Mouse (Mus musculus) stomach, embryonic 14.5 days (tissue): Measurements from ENCODE around the gene Tmem37. TPM values are rescaled to one million over a fixed set of nuclear protein-coding genes. Genes with fewer than 3 reads are reported as not detected.

Experiments
- ATAC-seq: fragments of 200-750 bp; cut with Nextera tagmentation; 2 replicates; pipeline ENCODE4 v1.8.0; 2017; ENCODE audit warnings: low read depth, moderate TSS enrichment; ENCODE audit not compliant: insufficient number of reproducible peaks, insufficient read depth, low FRiP score
- H3K27ac ChIP-seq: fragments of 300-500 bp; sonication (generic); 2 replicates; pipeline ENCODE4 v1.5.1; 2014; ENCODE audit warnings: mild to moderate bottlenecking, low read length, moderate library complexity, mixed read lengths
- H3K27me3 ChIP-seq: fragments of 300-500 bp; sonication (generic); 2 replicates; pipeline ENCODE4 v1.6.1; 2014; ENCODE audit warnings: low read length, control low read depth, mixed read lengths; ENCODE audit not compliant: control insufficient read depth, insufficient read depth
- H3K36me3 ChIP-seq: fragments of 300-500 bp; sonication (generic); 2 replicates; pipeline ENCODE4 v1.6.1; 2014; ENCODE audit warnings: mild to moderate bottlenecking, control low read depth, low read length, moderate library complexity, mixed read lengths; ENCODE audit not compliant: control insufficient read depth, insufficient read depth
- H3K4me1 ChIP-seq: fragments of 300-500 bp; sonication (generic); 2 replicates; pipeline ENCODE4 v1.6.1; 2014; ENCODE audit warnings: low read length, control low read depth, mixed read lengths; ENCODE audit not compliant: control insufficient read depth, insufficient read depth
- H3K4me2 ChIP-seq: fragments of 300-500 bp; sonication (generic); replicated peaks from 2 replicates; pipeline ENCODE4 v1.6.1; 2014; ENCODE audit warnings: low read depth, low read length, control low read depth
- H3K4me3 ChIP-seq: fragments of 300-500 bp; sonication (generic); 2 replicates; pipeline ENCODE4 v1.5.1; 2014; ENCODE audit warnings: low read depth, low read length, control low read depth
- H3K9ac ChIP-seq: fragments of 300-500 bp; sonication (generic); replicated peaks from 2 replicates; pipeline ENCODE4 v1.6.1; 2014; ENCODE audit warnings: low read depth, mild to moderate bottlenecking, control low read depth, low read length, moderate library complexity, mixed read lengths
- H3K9me3 ChIP-seq: fragments of 300-500 bp; sonication (generic); 2 replicates; pipeline ENCODE4 v1.6.1; 2016; ENCODE audit warnings: low read depth, low read length, control low read depth; ENCODE audit not compliant: control insufficient read depth
- WGBS: fragments of 180-500 bp; shearing (Covaris S2); extraction: QIAGEN DNeasy Blood & Tissue Kit; methylation state at CpG from one replicate; pipeline ENCODE4 v1.1.7; 2014; 5-methylcytosine and 5-hydroxymethylcytosine counted together
- polyA plus RNA-seq: library from polyadenylated mRNA; unstranded; fragments of >200 nt; fragmentation: Nextera tagmentation; extraction: Ambion mirVana; gene quantifications from 2 replicates; pipeline ENCODE4 v1.2.1, GENCODE M21; 2014

Tmem37 gene
- polyA plus RNA-seq, 1 experiment from 2014 or later = 4.5 TPM

- ATAC-seq = no peak
- WGBS = 81% methylated on average over 9 of the region's 9 CpGs
- Histone ChIP-seq H3K36me3 (no peaks in the 10 kb centered on the region), H3K9me3 (no peaks in the 10 kb centered on the region), H3K27ac (no peak overlapping the region), H3K9ac (no peak overlapping the region), H3K4me2 (no peak overlapping the region), H3K27me3 (no peaks in the 10 kb centered on the region), H3K4me1 (no peaks in the 10 kb centered on the region), H3K4me3 (no peak overlapping the region)
Measured at GRCm38 (mm10) chr1:120038594-120038993, 35.3 kb downstream of the Tmem37 start.

GRCm38 (mm10) chr1:120037021-120037683 lies 36.7 kb downstream of the Tmem37 start:
- Histone ChIP-seq H3K9me3 (no peaks in the 10 kb centered on the region), H3K9ac (no peak overlapping the region), H3K4me1 (no peaks in the 10 kb centered on the region), H3K4me3 (no peak overlapping the region), H3K4me2 (no peak overlapping the region), H3K27me3 (no peaks in the 10 kb centered on the region), H3K36me3 (no peaks in the 10 kb centered on the region), H3K27ac (no peak overlapping the region)
- ATAC-seq = no peak
- WGBS = 63% methylated on average over 9 of the region's 9 CpGs

GRCm38 (mm10) chr1:120035456-120036034 lies 38.3 kb downstream of the Tmem37 start:
- Histone ChIP-seq H3K4me2 (no peak overlapping the region), H3K36me3 (no peaks in the 10 kb centered on the region), H3K4me3 (no peak overlapping the region), H3K27me3 (no peaks in the 10 kb centered on the region), H3K9me3 (no peaks in the 10 kb centered on the region), H3K9ac (no peak overlapping the region), H3K27ac (no peak overlapping the region), H3K4me1 (no peaks in the 10 kb centered on the region)
- ATAC-seq = no peak
- WGBS = 76% methylated on average over 7 of the region's 7 CpGs

- WGBS = 72% methylated on average over 1 of the region's 1 CpGs
- ATAC-seq = no peak
- H3K4me2 ChIP-seq = no peak overlapping the region
- no peaks in the 10 kb centered on the region for H3K27me3 ChIP-seq
- H3K9me3 ChIP-seq = no peaks in the 10 kb centered on the region
- H3K4me3 ChIP-seq = no peak overlapping the region
- no peak overlapping the region for H3K27ac ChIP-seq
- no peaks in the 10 kb centered on the region for H3K4me1 ChIP-seq
- no peak overlapping the region for H3K9ac ChIP-seq
- no peaks in the 10 kb centered on the region for H3K36me3 ChIP-seq
Measured at GRCm38 (mm10) chr1:120034793-120035192, 39.1 kb downstream of the Tmem37 start.

GRCm38 (mm10) chr1:120033469-120033854 lies 40.4 kb downstream of the Tmem37 start:
- no peak overlapping the region for H3K4me2 ChIP-seq
- H3K27me3 ChIP-seq = no peaks in the 10 kb centered on the region
- H3K36me3 ChIP-seq = no peaks in the 10 kb centered on the region
- no peak overlapping the region for H3K9ac ChIP-seq
- ATAC-seq = no peak
- no peak overlapping the region for H3K27ac ChIP-seq
- no peaks in the 10 kb centered on the region for H3K4me1 ChIP-seq
- H3K4me3 ChIP-seq = no peak overlapping the region
- H3K9me3 ChIP-seq = no peaks in the 10 kb centered on the region
- WGBS = 71% methylated on average over 2 of the region's 2 CpGs

GRCm38 (mm10) chr1:120032804-120033468 lies 40.9 kb downstream of the Tmem37 start:
- no peaks in the 10 kb centered on the region for H3K27me3 ChIP-seq
- no peak overlapping the region for H3K4me2 ChIP-seq
- H3K9ac ChIP-seq = no peak overlapping the region
- ATAC-seq = peak; percentile 69; the same call in 1 of the 2 replicates
- WGBS = 41% methylated on average over 10 of the region's 10 CpGs
- no peaks in the 10 kb centered on the region for H3K36me3 ChIP-seq
- no peaks in the 10 kb centered on the region for H3K4me1 ChIP-seq
- no peak overlapping the region for H3K4me3 ChIP-seq
- H3K9me3 ChIP-seq = no peaks in the 10 kb centered on the region
- H3K27ac ChIP-seq = no peak overlapping the region

GRCm38 (mm10) chr1:120030474-120030873 lies 43.4 kb downstream of the Tmem37 start:
- Histone ChIP-seq H3K4me2 (no peak overlapping the region), H3K9me3 (no peaks in the 10 kb centered on the region), H3K4me1 (no peaks in the 10 kb centered on the region), H3K9ac (no peak overlapping the region), H3K36me3 (no peaks in the 10 kb centered on the region), H3K27me3 (no peaks in the 10 kb centered on the region), H3K27ac (no peak overlapping the region), H3K4me3 (no peak overlapping the region)
- ATAC-seq = no peak
- WGBS = 82% methylated on average over 3 of the region's 3 CpGs

- Histone ChIP-seq H3K9ac (no peak overlapping the region), H3K36me3 (no peaks in the 10 kb centered on the region), H3K4me3 (no peak overlapping the region), H3K4me1 (0 out of 2 replicates have a peak, but pooled peaks cover 2% of the 10 kb centered on the region), H3K9me3 (no peaks in the 10 kb centered on the region), H3K27me3 (no peaks in the 10 kb centered on the region), H3K27ac (no peak overlapping the region), H3K4me2 (no peak overlapping the region)
- WGBS = 70% methylated on average over 4 of the region's 4 CpGs
- no peak for ATAC-seq
Measured at GRCm38 (mm10) chr1:120027693-120028092, 46.2 kb downstream of the Tmem37 start.
